Mouse (Mus musculus): ENCODE measurements around the gene Trim68.
"Not testable (repeated sequence)": the region's sequence is repeated elsewhere in the genome, so short reads cannot be mapped to it uniquely, and the experiment has no call there.

Trim68 gene

GRCm38 (mm10) chr7:102686944-102687501 is at the start of gene Trim68:
Trim68 (minus strand) TSS chr7:102687327.
- peak; percentile 51 for DNase-seq (ENCODE audit: low spot score)

- no peak for DNase-seq (ENCODE audit: low spot score)
Measured at GRCm38 (mm10) chr7:102733793-102734192, 46.7 kb upstream of the Trim68 start.

GRCm38 (mm10) chr7:102727391-102727790 is 40.3 kb upstream of the Trim68 start, which contains the start of gene Olfr559:
Olfr559 (minus strand) TSS chr7:102727491.
- no peak for DNase-seq (ENCODE audit: low spot score)

- DNase-seq (ENCODE audit: low spot score) = no peak
Measured at GRCm38 (mm10) chr7:102718970-102719369, 31.8 kb upstream of the Trim68 start, which contains the start of gene Olfr33. Olfr33 (minus strand) TSS chr7:102719070.

GRCm38 (mm10) chr7:102701915-102702314 is 14.8 kb upstream of the Trim68 start, which contains the start of gene Olfr558:
Olfr558 (plus strand) TSS chr7:102702215.
- no peak for DNase-seq (ENCODE audit: low spot score)

- no peak for DNase-seq (ENCODE audit: low spot score)
Measured at GRCm38 (mm10) chr7:102698461-102698860, 11.3 kb upstream of the Trim68 start.

GRCm38 (mm10) chr7:102695358-102696125 is 8.4 kb upstream of the Trim68 start, which contains the start of gene Olfr557:
Olfr557 (plus strand) TSS chr7:102695910.
- no peak for DNase-seq (ENCODE audit: low spot score)

GRCm38 (mm10) chr7:102681916-102682315 is 5.2 kb downstream of the Trim68 start:
- no peak for DNase-seq (ENCODE audit: low spot score)

GRCm38 (mm10) chr7:102676225-102676624 is 10.9 kb downstream of the Trim68 start:
- DNase-seq (ENCODE audit: low spot score) = no peak

- DNase-seq (ENCODE audit: low spot score) = no peak
Measured at GRCm38 (mm10) chr7:102665378-102665777, 21.7 kb downstream of the Trim68 start.

GRCm38 (mm10) chr7:102664599-102664998 is 22.5 kb downstream of the Trim68 start, which contains the start of gene Olfr556:
Olfr556 (plus strand) TSS chr7:102664899.
- DNase-seq (ENCODE audit: low spot score) = no peak

GRCm38 (mm10) chr7:102658523-102658922 is 28.6 kb downstream of the Trim68 start, which contains the start of gene Olfr555:
Olfr555 (plus strand) TSS chr7:102658823.
- DNase-seq (ENCODE audit: low spot score) = no peak

GRCm38 (mm10) chr7:102644945-102645344 is 42.2 kb downstream of the Trim68 start:
- not testable (repeated sequence) for DNase-seq (ENCODE audit: low spot score)

- no peak for DNase-seq (ENCODE audit: low spot score)
Measured at GRCm38 (mm10) chr7:102638132-102638531, 49.0 kb downstream of the Trim68 start, which contains the start of gene Olfr554. Olfr554 (plus strand) TSS chr7:102638432.

GRCm38 (mm10) chr7:102636665-102637064 is 50.5 kb downstream of the Trim68 start:
- DNase-seq (ENCODE audit: low spot score) = no peak
